Mouse (Mus musculus): ENCODE results near the gene Setd7.

DNA sequence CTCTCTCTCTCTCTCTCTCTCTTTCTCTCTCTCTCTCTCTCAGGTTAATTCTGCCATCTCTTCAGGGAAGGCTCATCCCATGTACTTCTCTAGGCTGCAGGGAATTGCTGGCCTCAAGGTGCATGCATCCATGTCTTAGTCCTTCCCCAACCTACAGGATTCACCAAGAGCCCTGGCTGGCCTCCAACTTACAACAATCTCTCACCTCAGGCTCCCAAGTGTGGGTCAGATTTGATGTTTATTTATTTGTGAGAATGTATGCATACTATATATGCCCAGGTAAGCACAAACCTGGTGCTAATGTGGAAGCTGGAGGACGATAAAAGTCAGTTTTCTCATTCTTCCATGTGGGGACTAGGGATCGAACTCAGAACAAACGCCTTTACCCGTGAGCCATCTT lies 5.8 kb downstream of the Setd7 start:
- TF ChIP-seq CTCF (IDR thresholded peaks at IDR 0.05; ENCODE audit: low read depth) (no peak), EP300 (IDR thresholded peaks at IDR 0.05; ENCODE audit: low read depth) (no peak)

All from heart, postnatal 0 days (tissue).